Mouse (Mus musculus) embryo, embryonic 10 days (tissue): ENCODE measurements around the gene Naa60.
"Not testable (repeated sequence)": the region's sequence is repeated elsewhere in the genome, so short reads cannot be mapped to it uniquely, and the experiment has no call there.

Source experiments
- DNase-seq: peaks from one replicate; pipeline ENCODE4 v3.0.0-alpha.2; 2015; ENCODE audit warnings: low spot score

Gene Naa60

GRCm38 (mm10) chr16:3872216-3873047 is at the start of gene Naa60:
Naa60 (plus strand) TSS chr16:3872375.
- peak; percentile 94 for DNase-seq

- DNase-seq = no peak
Observed at GRCm38 (mm10) chr16:3828021-3828420, 44.2 kb upstream of the Naa60 start.

DNA sequence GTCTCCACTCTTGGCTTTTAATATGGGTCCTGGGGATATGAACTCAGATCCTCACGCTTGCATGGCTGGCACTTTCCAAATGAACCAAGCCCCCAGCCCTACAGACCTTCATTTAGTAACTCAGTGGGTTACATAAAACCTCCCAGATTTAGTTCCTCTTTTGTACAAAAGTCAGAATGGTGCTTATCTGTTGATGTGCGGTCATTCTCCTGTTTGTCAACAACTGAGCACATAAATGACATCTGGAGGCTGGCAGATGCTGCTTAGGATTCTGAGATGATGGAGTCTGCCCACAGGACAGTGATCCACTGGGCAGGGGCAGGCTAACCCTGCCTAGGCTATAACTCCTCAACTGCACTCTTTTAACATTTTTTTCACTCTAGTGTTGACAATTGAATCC is 42.4 kb upstream of the Naa60 start:
- DNase-seq = no peak

GRCm38 (mm10) chr16:3830588-3831109 is 41.5 kb upstream of the Naa60 start, which contains the start of gene Olfr15:
Olfr15 (plus strand) TSS chr16:3830878.
- DNase-seq = peak; percentile 17

GRCm38 (mm10) chr16:3835461-3835860 is 36.7 kb upstream of the Naa60 start:
- DNase-seq = no peak

DNA sequence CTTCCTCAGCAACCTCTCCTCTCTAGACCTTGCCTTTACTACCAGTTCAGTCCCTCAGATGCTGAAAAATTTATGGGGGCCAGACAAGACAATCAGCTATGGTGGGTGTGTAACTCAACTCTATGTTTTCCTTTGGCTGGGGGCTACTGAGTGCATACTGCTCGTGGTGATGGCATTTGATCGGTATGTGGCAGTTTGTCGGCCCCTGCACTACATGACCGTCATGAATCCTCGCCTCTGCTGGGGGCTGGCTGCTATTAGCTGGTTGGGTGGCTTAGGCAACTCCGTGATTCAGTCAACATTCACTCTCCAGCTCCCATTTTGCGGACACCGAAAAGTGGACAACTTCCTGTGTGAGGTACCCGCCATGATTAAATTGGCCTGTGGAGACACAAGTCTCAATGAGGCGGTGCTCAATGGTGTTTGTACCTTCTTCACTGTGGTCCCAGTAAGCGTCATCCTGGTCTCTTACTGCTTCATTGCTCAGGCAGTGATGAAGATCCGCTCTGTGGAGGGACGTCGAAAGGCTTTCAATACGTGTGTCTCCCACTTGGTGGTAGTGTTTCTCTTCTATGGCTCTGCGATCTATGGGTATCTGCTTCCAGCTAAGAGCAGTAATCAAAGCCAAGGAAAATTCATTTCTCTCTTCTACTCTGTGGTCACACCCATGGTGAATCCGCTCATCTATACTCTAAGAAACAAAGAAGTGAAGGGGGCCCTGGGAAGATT is 32.9 kb upstream of the Naa60 start:
- DNase-seq = peak; percentile 51

DNA sequence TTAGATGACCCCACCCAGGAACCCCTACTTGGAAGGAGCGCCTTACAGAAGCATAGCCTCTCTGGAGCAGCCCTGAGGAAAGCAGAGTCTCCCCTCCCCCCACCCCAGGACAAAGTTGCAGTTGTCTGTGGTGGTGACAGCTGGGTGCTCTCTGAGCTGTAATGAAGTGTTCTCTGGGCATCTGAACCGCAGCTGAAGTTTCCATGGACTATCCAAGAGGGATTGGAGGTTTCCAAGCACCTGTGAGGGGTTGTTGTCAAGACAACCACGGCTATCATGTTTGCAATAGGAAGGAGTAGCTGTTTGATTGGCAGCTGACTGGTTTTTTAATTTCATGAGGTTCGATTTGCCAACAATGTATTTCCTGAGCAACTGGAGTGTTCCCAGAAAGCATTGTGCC is 29.2 kb upstream of the Naa60 start:
- DNase-seq = no peak

- DNase-seq = no peak
Observed at GRCm38 (mm10) chr16:3843796-3844195, 28.4 kb upstream of the Naa60 start.

GRCm38 (mm10) chr16:3846711-3847518 is 25.3 kb upstream of the Naa60 start, which contains the start of gene Zfp174:
Zfp174 (plus strand) TSS chr16:3847268.
- peak; percentile 97 for DNase-seq

DNA sequence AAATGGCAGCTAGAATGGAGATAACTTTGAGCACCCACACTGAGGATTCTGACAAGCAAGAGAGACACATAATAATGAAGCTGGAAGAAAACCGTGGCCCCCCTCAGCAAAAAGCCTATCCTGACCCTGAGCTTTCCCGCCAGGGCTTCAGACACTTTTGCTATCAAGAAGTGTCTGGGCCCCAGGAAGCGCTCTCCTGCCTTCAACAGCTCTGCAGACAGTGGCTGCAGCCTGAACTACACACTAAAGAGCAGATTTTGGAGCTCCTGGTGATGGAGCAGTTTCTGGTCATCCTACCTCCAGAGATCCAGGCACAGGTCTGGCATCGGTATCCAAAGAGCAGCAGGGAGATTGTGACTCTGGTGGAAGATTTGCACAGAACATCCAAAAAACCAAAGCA is 24.3 kb upstream of the Naa60 start:
- DNase-seq = no peak

GRCm38 (mm10) chr16:3848416-3848815 is 23.8 kb upstream of the Naa60 start:
- DNase-seq = no peak

DNA sequence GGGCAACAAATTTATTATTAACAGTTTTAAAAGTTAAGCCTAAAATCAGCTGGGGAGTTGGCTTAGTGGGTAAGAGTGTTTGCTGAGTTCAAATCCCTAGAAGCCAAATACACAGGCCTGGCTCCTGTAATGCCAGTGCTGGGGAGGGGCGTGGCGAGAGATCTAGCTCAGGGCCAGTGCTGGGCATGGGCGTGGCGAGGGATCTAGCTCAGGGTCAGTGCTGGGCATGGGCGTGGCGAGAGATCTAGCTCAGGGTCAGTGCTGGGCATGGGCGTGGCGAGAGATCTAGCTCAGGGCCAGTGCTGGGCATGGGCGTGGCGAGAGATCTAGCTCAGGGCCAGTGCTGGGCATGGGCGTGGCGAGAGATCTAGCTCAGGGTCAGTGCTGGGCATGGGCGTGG is 20.9 kb upstream of the Naa60 start:
- not testable (repeated sequence) for DNase-seq

DNA sequence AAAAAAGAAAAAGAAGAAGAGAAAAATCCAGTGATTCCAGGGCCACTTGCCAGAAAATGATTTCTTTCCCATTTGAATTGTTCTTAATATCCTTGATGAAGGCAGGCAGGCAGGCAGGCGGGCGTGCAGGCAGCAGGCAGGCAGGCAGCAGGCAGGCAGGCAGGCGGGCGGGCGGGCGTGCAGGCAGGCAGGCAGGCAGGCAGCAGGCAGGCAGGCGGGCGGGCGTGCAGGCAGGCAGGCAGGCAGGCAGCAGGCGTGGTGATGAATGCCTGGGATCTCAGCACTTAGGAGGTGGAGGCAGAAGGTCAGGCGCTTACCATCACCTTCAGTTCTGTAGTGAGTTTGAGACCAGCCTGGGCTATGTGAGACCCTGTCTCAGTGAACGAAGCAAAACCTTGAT is 19.6 kb upstream of the Naa60 start:
- peak; percentile 65 for DNase-seq

- no peak for DNase-seq
Observed at GRCm38 (mm10) chr16:3854437-3855182, 17.6 kb upstream of the Naa60 start.

DNA sequence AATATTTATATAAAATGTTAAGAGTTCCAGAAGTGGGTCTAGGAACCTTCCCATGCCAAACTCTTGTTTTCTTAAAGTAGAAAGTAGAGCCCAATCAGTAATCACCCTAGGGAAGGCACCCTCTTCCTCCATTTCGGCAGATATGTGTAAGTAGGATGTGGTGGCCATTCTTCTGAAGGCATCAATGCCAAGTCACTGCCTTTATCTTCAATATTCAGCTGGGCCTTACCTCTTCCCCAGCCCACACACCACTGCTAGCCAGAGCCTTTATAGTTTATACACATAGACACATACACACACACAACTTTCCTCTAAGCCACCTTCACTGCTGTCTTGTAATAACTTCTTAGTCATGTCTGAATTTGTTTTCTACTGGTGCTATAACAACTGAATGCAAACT is 16.4 kb upstream of the Naa60 start:
- DNase-seq = no peak

GRCm38 (mm10) chr16:3859254-3859653 is 12.9 kb upstream of the Naa60 start:
- DNase-seq = no peak

DNA sequence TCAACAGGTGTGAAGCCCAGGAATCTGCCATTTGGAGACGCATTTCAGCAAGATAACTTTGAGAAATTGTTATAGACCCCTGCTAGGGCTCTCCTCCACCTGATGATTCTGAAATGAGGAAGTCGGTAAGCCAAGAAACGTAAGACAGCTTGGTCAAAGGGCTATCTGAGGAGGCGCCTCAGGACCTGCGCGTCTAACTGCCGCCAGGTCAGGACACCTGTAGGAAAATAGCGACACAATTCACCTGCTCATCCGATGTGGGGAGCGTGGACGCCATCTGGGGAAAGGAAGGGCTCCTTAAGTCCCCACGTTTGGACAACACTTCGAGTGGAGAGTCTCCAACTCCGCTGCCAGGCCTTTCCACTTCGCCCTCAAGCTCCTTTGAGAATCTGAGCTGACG is 360 bp upstream of the Naa60 start:
- DNase-seq = no peak

- no peak for DNase-seq
Observed at GRCm38 (mm10) chr16:3876346-3876745, 4.2 kb downstream of the Naa60 start.

DNA sequence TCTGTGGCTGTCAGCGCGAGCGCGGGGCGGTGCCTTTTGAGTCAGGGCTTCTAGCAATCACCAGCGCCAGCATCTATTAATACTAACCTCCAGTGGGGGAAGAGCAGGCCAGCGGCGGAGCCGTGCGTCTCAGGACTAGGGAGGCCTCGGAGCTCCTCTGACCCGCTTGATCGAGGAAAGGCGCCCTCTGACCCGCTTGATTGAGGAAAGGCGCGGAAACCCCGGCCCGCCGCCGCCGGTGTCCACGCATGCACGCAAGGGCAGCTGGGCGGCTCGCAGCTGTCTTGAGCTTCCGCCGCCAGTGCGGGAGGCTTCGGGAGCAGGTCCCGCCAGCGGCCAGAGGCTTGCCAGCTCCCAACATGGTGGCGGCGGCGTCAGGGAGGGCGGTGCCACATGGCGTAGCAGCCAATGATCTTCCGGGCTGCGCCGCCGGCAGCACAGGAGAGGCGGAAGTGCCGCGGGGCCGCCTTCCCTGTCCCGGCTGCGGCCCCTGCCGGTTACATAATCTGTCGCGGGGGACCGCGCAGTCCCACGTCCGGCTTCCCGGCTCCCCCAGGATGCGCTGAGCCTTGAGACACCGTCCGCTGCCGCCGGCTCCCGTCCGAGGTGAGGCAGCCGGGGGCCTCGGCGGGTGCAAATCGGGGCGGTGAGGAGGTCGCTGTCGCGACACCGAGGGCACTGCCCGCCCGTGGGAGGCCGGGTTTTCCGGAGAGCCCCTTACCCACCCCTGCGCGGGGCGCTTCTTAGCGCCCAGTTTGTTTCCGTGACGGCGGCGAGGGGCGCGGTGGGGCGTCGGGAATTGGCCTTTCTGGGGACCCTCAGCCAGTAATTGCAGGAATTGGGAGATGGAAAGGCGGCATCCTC is 12.3 kb downstream of the Naa60 start, which contains the start of the genes Zfp597 and Gm20695:
TSS of gene Zfp597 (minus strand) at position 361 of the 864 bp plus-strand sequence.
TSS of gene Gm20695 (plus strand) at position 448 of the 864 bp plus-strand sequence.
- DNase-seq = peak; percentile 98

DNA sequence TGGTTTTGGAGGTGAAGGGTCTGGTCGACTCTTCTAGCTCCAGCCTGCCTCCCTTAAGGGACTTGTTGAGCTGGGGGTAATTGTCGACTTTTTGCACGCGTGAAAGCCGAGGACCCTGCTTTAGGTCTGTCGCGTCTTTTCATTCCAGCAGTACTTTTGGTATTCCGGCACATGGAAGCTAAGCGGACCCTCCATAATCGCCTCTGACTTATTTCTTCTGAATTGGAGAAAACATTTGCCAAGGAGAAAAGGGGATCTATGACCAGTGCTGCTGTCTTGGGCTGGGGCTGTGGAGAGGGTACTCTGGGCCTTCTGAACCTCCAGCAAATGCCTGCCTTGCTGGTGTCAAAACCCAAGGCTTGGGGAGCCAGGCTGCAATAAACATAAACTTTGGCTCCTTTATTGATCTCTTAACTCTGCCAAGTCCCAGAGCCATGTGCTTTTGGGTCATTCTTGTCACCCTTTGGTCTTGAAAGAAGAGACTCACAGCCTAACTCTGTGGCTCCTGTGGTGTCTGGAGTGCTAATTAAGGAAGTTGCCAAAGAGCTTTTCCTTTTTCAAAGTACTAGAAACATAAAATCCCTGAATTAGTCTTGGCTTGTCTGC is 13.0 kb downstream of the Naa60 start:
- peak; percentile 27 for DNase-seq
